Mouse (Mus musculus): ENCODE measurements around the gene Gga3.

GRCm38 (mm10) chr11:115543571-115543970 lies 60.3 kb downstream of the Gga3 start:
- no peak for TF ChIP-seq CTCF (IDR thresholded peaks at IDR 0.05; ENCODE audit: borderline replicate concordance, control insufficient read depth, extremely low read depth, insufficient read depth, low read length, poor library complexity)
- TF ChIP-seq POLR2A (IDR thresholded peaks at IDR 0.05; ENCODE audit: control insufficient read depth, extremely low read depth, insufficient read depth, low read length, poor library complexity), result no peak

Data from thymus, adult 2 months (tissue).